Mouse (Mus musculus): ENCODE measurements around the gene Ythdf2.
"Not testable (repeated sequence)": the region's sequence is repeated elsewhere in the genome, so short reads cannot be mapped to it uniquely, and the experiment has no call there.

Gene Ythdf2

GRCm38 (mm10) chr4:132211953-132212734 is at the start of gene Ythdf2:
Gene Ythdf2 (minus strand): TSS chr4:132212303.
- peak; percentile 98 for DNase-seq (ENCODE audit: low spot score)

GRCm38 (mm10) chr4:132260404-132261379 is 48.6 kb upstream of the Ythdf2 start:
- peak; percentile 67 for DNase-seq (ENCODE audit: low spot score)

- no peak for DNase-seq (ENCODE audit: low spot score)
These were observed 47.1 kb upstream of the Ythdf2 start for GRCm38 (mm10) chr4:132259248-132259647.

- no peak for DNase-seq (ENCODE audit: low spot score)
These were observed 44.3 kb upstream of the Ythdf2 start for GRCm38 (mm10) chr4:132256384-132256783.

GRCm38 (mm10) chr4:132254986-132255385 is 42.9 kb upstream of the Ythdf2 start:
- DNase-seq (ENCODE audit: low spot score): no peak

- DNase-seq (ENCODE audit: low spot score): no peak
These were observed 41.5 kb upstream of the Ythdf2 start for GRCm38 (mm10) chr4:132253622-132254021.

- DNase-seq (ENCODE audit: low spot score): no peak
These were observed 41.0 kb upstream of the Ythdf2 start for GRCm38 (mm10) chr4:132253128-132253527.

- no peak for DNase-seq (ENCODE audit: low spot score)
These were observed 39.5 kb upstream of the Ythdf2 start for GRCm38 (mm10) chr4:132251596-132251995.

GRCm38 (mm10) chr4:132247451-132247997 is 35.4 kb upstream of the Ythdf2 start:
- DNase-seq (ENCODE audit: low spot score): no peak

- no peak for DNase-seq (ENCODE audit: low spot score)
These were observed 33.5 kb upstream of the Ythdf2 start for GRCm38 (mm10) chr4:132245643-132246042.

- no peak for DNase-seq (ENCODE audit: low spot score)
These were observed 29.1 kb upstream of the Ythdf2 start for GRCm38 (mm10) chr4:132241208-132241607.

- DNase-seq (ENCODE audit: low spot score): no peak
These were observed 28.3 kb upstream of the Ythdf2 start for GRCm38 (mm10) chr4:132240367-132240766.

GRCm38 (mm10) chr4:132238356-132238755 is 26.3 kb upstream of the Ythdf2 start:
- no peak for DNase-seq (ENCODE audit: low spot score)

- DNase-seq (ENCODE audit: low spot score): no peak
These were observed 22.6 kb upstream of the Ythdf2 start for GRCm38 (mm10) chr4:132234710-132235109.

- no peak for DNase-seq (ENCODE audit: low spot score)
These were observed 18.3 kb upstream of the Ythdf2 start for GRCm38 (mm10) chr4:132230422-132230821.

- not testable (repeated sequence) for DNase-seq (ENCODE audit: low spot score)
These were observed 9.9 kb upstream of the Ythdf2 start for GRCm38 (mm10) chr4:132222001-132222400.

- not testable (repeated sequence) for DNase-seq (ENCODE audit: low spot score)
These were observed 6.3 kb upstream of the Ythdf2 start for GRCm38 (mm10) chr4:132218439-132218838.

GRCm38 (mm10) chr4:132217781-132218180 is 5.7 kb upstream of the Ythdf2 start:
- no peak for DNase-seq (ENCODE audit: low spot score)

- no peak for DNase-seq (ENCODE audit: low spot score)
These were observed 4.5 kb upstream of the Ythdf2 start for GRCm38 (mm10) chr4:132216602-132217001.

- DNase-seq (ENCODE audit: low spot score): no peak
These were observed 2.7 kb upstream of the Ythdf2 start for GRCm38 (mm10) chr4:132214847-132215246.

GRCm38 (mm10) chr4:132211091-132211942 is 786 bp downstream of the Ythdf2 start:
- DNase-seq (ENCODE audit: low spot score): peak; percentile 45

Measured in embryo, embryonic 10.5 days (tissue).